Mouse (Mus musculus) gastrocnemius, postnatal 14 days (tissue): ENCODE measurements around the gene Vstm2a. TPM values are rescaled to one million over a fixed set of nuclear protein-coding genes. Genes with fewer than 3 reads are reported as not detected.

Source experiments
- DNase-seq: peaks from one replicate; pipeline ENCODE4 v3.0.0; 2021; ENCODE audit warnings: mixed read lengths
- intact Hi-C: fragments of 180-260 bp; cut with DNase I; formaldehyde crosslinking; loops from one replicate; pipeline ENCODE4 v1.15.1; 2025; ENCODE audit warnings: low total_unique reads
- long read RNA-seq, 2 experiments: library from polyadenylated mRNA; stranded (forward); transcript quantifications; one replicate each; pipeline ENCODE4 v2.0.0; 2021
- total RNA-seq, 2 experiments: library from RNA; stranded (reverse); gene quantifications; 2 replicates each; pipeline ENCODE4 v1.2.3; 2021

Gene Vstm2a
- under 1 TPM; 0.69 to 0.70 TPM for total RNA-seq
- long read RNA-seq, experiment 1 = 0 reads
- long read RNA-seq, experiment 2 = 0 reads

DNA sequence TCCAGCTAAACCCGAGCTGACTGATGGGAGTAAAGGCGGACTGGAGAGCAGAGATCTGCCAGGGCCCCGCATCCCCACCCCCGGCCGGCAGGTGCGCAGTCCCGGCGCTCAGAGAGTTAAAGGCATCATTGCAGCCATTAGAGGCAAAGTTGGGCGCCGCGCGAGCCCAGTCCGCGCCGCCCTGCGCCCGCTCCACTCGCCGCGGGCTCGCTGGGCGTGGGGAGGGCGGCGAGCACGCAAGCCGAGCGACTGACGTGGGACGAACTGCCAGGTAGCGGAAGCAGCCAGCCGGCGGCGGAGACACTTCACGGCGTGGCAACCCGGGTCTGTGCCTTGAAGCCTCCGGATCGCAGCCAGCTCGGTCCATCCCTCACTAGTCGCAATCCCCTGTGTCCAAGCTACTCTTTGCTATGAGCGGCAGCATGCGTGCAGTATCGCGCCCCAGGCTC, at the start of gene Vstm2a:
Vstm2a (plus strand) TSS at position 252 of the 449 bp plus-strand sequence.
- DNase-seq = peak; percentile 21
- intact Hi-C loops = no loop called here

DNA sequence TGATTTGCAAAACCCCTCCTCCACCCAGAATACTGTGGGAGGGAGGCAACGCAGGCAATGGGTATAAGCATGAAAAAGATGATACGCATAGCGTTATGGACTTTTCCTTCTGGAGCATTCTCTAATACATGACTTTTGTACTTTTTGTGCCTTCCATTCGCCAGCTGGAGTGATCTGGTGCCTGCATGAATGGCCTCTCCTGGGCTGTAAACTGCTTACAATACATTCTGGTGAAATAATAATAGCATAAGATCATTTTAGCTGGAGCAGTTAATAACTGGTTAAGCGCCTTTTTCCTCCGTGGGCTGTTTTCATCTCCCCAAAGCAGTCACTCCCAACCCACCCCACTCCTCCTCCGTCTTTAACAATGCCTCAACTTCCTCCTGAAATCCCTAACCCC, 513 bp upstream of the Vstm2a start:
- intact Hi-C loops = no loop called here
- no peak for DNase-seq

DNA sequence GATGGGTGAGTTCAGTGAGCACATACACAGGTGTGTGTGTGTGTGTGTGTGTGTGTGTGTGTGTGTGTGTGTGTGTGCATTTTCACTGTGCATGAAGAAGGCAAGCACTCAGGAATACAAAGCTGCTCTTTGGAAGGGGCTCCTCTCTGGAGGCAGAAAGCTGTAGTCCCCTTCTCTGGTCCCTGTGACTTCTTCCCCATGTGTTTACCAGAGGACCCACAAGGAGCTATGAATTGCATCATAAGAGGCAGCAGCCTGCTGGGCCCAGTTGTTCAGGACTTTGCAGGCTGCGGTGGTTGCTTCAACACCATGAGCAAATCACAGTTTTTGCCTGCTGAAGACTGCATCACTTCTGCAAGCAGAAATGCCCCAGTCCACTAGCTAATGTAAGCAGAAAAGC, 776 bp downstream of the Vstm2a start:
- intact Hi-C loops = no loop called here
- DNase-seq = no peak

DNA sequence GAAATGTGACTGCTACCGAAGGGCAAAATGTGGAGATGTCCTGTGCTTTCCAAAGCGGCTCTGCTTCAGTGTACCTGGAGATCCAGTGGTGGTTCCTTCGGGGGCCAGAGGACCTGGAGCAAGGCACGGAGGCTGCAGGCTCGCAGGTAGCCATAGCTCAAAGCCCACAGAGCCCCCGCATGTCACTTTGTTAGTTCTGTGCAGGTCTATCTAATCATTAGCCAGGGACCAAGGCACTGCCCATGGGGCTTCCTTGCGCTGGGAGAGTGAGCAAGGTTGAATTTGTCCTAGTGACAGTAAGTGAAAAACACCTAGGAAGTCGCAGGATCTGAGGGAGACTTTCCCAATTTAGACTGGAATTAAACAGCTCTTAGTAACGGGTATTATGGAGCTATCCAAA, 2.4 kb downstream of the Vstm2a start:
- no peak for DNase-seq
- intact Hi-C loops = no loop called here

DNA sequence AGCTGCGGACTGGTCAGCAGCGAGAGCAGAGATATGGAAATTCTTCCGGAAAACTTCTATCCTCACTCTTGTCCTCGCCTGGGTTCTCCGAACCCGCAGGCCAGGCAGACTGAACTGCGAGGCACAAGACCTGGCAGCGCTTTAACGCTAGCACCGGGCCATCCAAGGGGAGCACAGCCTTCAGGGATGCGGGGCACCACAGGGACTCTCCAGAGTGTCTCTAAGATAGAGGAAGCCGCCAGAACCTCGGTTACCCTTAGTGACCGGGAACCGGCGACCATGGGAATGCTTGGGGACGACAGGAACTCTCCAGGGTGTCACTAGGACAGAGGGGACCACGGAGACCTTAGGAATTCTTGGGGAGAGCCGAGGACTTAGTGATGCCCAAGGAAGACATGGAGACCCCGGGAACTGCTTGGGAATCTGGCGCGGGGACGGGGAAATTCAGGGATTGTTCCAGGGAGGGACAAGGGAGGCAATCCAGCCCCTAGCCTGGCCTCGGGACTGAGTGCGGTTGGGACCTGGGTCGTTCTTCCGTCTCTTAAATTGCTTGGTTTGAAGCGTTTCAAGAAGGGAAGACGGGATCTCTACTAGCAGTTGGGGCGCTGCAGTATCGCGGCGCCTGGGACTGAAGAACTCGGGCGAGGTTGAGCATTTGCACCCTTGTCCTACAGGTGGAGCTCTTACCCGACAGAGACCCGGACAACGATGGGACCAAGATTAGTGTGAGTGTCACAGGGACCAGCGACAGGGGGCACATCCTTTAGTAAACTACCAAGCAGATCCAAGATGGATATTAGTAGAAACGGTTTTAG, 3.4 kb downstream of the Vstm2a start:
- intact Hi-C loops = no loop called here
- DNase-seq = peak; percentile 61

DNA sequence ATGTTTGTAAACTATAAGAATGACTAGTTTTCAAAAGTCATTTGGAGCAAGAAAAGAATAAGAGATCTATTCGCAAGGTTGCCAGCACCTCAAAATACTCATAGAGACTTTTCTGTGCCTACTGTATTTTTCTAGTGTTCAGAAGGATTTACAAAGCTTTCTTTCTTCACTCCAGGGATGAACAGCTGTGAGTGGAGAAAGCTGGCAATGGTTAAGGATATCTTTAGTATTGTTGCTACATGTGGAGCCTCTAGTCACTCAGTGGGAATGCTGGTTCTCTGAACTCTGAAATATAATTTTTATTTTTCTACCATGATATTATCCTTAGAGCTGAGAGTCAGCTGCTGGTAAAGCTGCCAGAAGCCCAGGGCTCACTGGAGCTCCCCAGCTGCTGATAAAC, 10.9 kb downstream of the Vstm2a start:
- DNase-seq = peak; percentile 27
- intact Hi-C loops = no loop called here

DNA sequence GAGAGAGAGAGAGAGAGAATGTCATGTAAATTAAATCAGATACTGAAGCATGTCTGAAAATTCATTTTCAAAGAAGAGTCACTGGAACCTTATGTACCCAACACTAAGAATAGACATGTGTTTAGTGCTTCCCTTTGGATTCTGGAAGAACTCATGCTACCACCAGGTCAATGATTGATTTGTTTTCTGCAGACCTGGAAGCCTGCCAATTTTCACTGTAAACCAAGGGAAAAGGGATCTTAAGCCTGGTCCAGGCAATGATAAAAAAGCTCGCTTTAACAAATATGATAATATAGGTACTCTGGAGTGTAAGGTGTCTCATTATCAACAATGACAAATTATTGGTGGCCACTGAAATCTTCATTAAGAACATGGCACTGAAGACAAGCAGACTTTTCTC, 32.9 kb downstream of the Vstm2a start:
- DNase-seq = no peak
- intact Hi-C loops = no loop called here

DNA sequence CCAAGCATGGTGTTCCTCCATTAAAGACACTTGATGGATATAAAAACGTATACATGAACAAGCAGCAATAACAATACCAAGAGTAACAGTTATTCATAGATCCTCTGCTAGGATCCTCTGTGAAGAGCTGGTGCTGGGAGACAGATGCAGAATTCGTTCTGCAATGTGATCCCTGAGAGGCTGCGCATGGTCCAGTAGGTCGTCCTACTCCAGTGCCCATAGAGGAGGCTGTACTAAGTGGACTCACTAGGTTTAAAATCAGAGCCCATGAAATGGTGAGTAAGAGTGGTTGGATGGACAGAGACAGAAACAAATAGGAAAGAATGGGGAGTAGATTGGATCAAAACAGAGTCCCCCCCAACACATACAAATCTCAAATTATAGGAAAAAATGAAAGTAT, 35.4 kb downstream of the Vstm2a start:
- intact Hi-C loops = no loop called here
- no peak for DNase-seq

DNA sequence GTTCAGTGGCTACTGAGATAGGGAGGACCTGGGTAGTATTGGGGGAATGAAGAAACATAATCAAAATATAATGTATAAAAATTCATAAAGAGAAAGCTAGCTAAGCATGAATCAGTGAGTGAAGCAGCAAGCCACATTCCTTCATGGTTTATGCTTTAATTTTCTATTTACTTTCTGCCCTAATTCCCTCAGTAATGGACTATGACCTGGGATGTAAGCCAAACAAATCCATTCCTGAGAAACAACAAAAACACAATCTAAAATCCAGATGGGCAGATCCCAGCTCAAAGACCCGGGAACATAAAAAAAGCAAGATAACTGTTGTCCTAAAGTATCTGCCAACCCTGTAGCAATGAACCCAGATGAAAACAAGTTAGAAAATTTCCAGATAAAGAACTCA, 39.0 kb downstream of the Vstm2a start:
- intact Hi-C loops = no loop called here
- DNase-seq = no peak

DNA sequence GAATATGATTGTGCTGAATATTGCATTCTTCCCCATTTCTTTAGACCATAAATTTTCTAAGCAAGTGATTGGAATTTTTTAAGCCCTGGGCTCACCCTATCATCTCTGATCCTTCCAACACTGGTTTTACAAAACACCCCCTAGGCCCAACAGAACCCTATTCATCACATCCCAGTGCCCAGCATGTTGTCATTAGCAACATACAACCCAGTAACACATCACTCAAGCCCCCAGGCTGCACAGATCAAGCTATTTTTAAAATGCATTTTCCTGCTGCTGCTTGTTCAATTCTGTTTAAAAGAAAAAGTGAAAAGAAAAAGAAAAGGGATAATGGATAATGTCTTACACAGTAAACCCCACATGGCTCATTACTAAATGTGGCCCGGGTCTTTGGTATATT, 42.0 kb downstream of the Vstm2a start:
- DNase-seq = no peak
- intact Hi-C loops = no loop called here

DNA sequence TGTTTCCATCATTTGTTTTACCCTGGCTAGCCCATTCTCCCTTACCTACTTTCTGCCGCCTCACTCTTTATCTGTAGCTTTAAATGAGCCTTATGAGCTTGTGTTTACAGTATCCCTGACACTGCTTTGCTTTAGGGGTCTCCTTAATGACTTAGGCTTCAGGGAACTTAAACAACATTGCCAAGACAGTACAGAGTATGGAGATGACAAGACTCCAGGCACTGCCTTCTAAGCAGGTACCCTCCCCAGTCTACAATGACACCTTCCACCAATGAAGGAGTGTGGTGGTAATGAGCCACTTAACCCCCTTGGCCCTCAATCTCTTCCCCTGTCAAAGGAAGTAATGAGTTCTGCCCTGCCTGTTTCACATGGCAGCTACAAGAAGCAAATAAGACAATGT, 42.4 kb downstream of the Vstm2a start:
- no peak for DNase-seq
- intact Hi-C loops = no loop called here

DNA sequence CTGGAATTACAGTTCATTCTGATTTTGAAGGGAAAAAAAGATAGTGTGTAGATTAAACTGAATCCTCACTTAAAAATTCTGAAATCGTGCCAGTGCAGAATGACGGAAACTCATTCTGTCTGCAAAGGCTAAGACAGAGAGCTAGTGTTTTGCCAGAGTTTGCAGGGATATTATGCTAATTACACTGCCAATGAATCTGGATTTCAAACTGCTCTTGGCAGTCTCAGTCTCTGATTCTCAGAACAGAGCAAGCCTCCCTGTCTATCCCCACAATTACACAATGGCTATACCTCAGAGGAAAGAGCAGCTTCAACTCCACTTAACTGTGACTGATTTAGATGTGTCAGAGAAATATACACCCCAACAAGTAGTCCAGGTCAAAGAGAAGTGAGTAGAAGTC, 43.2 kb downstream of the Vstm2a start:
- DNase-seq = no peak
- intact Hi-C loops = no loop called here

DNA sequence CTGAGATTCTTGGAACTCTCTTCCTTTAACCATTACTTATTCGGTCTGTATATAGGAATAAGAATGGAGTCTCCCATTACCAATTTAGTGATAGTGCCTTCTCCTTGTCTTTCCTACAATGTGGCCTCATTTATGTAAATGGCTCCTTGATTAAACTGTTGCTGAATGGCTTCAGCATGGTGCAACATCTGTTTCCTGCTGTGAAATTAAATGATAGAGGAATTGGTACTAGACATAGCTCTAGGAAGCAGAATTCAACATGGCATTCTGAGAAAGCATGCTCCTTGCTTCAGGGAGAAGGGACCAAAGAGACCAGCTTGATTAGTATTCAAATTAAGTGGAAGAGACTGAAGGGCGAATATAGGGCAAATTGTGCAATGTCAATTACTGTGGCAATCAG, 57.6 kb downstream of the Vstm2a start:
- intact Hi-C loops = no loop called here
- DNase-seq = no peak

DNA sequence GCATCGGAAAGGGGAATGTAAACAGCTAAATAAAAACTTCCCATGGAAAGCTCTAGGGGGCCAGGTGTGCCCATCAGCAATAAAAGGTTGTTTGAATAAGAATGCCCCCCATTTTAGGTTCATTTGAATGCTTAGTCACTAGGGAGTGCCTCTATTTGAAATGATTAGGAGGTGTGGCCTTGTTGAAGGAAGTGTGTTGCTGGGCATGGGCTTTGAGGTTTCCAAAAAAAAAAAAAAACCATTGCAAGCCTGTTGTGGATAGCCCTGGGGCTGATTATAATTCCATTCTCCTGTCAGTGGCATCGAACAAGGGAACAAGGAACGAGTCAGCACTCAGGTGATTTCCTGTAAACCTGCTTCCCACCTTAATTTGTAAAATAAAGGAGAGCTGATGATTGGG, 87.7 kb downstream of the Vstm2a start:
- intact Hi-C loops = no loop called here
- DNase-seq = no peak

DNA sequence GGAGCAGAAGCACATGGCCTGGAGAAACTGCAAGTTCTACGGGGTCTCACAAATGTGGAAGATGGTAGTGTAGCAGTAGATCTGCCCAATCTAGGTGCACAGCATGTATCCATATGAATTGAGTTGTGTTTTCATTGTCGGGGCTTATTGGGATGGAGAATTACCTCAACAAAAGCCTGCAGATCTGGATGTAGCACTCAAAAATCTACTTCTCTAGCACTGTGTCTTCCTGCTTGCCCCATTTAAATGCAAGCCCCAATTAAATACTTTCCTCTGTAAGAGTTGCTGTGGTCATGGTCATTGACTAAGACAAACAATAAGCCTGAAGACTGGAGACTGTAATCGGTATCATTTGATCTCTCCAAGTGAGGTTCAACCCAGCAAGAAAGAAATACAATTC, 88.2 kb downstream of the Vstm2a start:
- intact Hi-C loops = no loop called here
- no peak for DNase-seq

DNA sequence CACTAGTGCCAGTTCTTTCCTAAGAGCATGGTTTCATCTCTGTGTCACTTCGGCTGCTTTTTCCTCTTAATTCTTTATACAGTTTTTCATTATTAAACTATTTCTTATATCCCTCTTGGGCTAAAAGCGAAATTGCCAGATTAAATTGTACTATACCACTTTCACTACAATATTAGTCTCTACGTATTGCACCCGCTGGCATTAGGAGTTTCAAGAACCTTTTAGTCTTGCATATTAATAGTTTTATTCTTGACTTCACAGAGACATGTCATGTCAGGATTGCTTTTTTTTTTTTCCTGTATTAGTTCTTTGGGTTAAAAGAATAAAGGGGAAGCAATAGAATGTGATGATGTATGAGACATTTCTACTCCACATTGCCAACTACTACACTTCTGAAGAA, 94.4 kb downstream of the Vstm2a start:
- DNase-seq = no peak
- intact Hi-C loops = no loop called here

DNA sequence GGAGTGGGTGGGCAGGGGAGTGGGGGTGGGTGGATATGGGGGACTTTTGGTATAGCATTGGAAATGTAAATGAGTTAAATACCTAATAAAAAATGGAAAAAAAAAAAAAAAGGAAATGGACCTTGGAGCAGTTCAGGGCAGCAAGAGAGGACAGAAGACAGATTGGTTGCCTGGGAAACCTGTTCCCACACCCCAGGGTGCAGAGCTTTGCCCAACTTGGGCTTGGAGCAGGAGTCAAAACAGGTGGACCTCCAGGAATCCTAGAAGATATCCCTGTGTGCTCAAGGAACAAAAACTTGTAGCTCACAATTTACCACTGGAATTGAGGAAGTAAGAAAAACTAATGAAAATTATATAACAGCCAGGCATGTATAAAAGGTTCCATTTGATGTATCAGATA, 96.8 kb downstream of the Vstm2a start:
- intact Hi-C loops = no loop called here
- no peak for DNase-seq

DNA sequence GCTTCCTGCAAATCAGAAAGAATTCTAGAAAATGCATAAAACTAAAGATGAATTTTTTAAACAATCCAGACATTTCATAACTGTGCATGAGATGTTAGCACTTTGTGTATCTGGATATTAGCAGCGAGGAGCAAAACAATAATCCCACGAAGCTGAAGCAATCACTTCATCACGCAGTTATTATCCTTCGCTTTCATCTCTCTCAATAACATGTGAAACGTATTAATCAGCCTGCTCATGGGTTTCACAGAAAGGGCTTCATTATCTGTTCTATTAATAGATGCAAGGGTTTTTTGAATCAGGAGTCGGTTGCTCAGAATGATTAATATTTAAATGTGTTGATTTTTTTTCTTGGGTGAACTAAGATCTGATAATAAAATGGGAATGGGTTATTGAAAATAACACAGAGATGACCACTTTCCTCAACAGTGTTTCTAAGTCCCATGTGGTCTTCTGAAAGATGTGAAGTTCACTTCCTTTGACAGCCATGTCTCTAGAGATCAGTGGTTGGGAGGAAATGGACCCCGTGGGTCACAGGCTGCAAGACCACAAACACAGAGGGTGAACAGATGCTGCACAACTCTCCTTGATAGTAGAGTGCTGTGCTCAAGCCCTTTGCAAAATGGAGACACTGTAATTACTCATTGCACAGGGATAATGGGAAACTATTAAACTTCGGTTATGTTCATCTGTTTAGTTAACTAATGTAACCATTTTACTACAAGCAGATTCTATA, 109.5 kb downstream of the Vstm2a start:
- intact Hi-C loops = no loop called here
- DNase-seq = no peak

DNA sequence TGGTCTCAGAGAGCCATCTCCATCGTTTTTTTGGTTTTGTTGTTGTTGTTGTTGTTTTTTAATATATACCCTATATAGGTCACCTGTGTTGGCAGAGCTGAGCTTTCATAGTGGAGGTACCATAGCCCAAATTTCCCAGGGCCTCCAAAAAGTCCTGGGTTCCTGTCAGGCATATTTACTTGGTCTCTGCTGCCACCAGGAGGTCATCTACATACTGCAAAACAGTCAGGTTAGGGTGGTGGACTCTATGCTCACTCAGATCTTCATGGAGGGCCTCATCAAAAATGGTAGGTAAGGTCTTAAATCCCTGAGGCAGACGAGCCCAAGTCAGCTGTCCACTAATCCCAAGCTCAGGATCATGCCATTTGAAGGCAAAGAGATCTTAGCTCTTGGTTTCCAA, 146.1 kb downstream of the Vstm2a start:
- intact Hi-C loops = no loop called here
- DNase-seq = no peak

DNA sequence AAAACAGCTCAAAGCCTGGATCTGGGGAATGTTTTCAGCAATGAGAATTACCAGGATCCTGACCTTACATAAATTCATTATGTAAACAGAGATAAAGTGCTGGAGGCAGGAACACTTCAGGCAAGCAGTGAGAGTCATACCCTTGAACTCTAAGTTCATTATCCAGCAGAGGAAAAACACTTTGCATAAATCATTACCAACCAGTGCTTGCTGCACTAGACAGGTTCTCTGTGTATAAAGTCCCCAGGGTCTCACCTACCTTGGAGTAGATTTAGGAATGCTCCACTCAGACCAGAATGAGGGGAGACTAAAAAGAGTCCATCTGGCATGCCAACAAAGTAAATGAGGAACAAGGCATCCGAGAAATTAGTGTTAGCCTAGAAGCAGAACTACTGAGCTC, 154.2 kb downstream of the Vstm2a start:
- intact Hi-C loops = no loop called here
- no peak for DNase-seq

DNA sequence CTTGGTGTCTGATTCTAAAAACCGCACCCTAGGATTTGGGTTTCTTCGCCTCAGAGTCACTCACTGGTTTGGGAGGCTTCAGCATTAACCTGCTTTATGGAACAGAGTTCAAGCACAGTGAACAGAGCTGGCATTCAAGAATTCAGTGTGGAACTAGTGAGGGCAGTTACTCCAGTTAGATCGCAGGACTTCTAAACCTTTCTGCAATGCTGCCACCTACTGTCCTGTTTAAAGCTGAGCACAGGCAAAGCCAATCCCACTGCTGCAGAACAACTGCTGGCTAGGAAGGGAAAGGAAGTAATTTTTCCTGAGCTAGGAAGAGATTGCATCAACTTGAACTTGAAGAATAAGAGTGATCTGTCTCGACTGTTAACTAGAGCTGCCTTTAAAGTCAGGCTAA, 155.1 kb downstream of the Vstm2a start:
- intact Hi-C loops = no loop called here
- peak; percentile 14 for DNase-seq
